Mouse (Mus musculus) olfactory bulb, adult 2 months (tissue): Measurements from ENCODE around the gene Samd10.

ENCODE experiments used
- CTCF ChIP-seq: fragments of 200-500 bp; IDR thresholded peaks from 2 replicates; pipeline ENCODE4 v1.5.1; 2012; ENCODE audit warnings: low read depth, mild to moderate bottlenecking, low read length, moderate library complexity; ENCODE audit not compliant: insufficient read depth
- POLR2A ChIP-seq: fragments of 200-500 bp; IDR thresholded peaks from 2 replicates; pipeline ENCODE4 v1.6.1; 2012; ENCODE audit warnings: mild to moderate bottlenecking, low read depth, low read length, moderate library complexity; ENCODE audit not compliant: insufficient read depth

DNA sequence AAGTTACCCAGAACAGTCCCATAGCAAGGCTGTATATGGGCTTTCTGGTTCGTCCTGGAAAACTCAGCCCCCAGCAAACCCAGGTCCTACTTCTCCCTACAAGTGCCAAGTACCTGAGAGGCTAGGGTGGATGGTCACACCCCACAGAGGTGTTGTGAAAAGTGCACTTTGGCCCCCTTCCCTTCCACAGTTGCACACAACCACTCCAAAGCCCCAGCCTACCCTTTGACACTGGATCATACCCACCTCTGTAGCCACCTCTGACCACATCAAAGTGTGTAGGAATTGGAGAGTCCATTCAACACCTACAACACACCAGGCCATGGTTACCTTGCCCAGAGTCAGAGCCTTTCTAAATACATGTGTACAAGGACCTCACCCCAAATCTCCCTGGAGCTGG, 16.1 kb downstream of the Samd10 start:
- TF ChIP-seq POLR2A (no peak), CTCF (no peak)
